Mouse (Mus musculus): Measurements from ENCODE around the gene Coq8a.

The Coq8a gene

DNA sequence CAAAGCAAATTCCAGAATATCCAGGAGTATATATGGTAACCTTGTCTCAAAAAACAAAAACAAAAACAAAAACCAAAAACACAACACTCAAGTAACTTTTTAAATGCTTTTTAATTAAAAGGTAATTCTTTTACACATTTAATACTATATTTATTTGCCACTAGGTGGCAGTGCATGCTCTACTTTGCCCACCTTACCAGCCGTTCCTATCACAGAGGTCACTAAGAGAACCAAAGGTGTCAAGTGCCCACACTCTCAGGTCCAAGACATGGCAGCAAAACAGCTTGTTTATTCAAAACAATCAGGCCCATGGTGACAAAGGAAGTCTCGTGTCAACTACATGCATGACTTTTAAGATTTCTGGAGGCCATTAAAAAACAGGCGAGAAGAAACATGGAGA is 24.2 kb downstream of the Coq8a start:
- no peak for DNase-seq (ENCODE audit: low spot score)

DNA sequence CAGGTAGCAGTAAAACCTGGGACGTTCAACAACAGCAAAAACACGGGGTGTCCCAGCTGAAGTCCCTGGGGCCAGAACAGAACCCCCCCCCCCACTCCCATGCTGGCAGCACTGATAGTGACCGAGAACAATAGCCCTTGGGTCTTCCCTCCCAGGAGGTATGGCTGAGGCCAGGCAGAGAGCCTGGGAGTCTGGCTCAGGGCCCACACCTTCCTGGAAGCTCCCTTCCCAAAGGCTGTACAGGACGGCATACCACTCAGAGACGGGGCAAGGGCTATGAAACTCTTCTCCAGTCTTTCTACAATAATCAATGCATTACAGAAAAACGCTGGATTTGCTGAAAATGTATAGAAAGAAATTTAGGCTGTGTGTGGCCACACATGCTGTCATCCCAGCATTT is 24.7 kb downstream of the Coq8a start:
- no peak for DNase-seq (ENCODE audit: low spot score)

DNA sequence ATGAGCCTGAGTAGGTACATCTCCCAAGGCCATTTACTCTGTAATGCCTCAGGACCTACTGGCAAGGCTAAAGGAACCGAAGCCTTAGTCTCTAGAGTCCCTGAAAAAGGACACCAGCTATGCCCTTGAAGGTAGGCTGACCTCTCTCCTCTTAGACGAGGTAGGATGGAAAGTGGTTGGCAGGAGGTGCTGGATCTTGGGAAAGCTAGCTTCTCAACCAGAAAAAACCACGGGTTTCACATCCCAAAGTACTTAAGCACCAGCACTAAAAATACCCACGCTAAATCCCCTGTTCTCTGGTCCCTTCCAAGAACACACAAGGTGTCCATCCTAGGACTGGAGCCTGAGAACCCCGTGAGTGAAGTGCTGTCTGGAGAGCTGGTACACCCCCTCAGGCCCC is 26.4 kb downstream of the Coq8a start:
- DNase-seq (ENCODE audit: low spot score): no peak

DNA sequence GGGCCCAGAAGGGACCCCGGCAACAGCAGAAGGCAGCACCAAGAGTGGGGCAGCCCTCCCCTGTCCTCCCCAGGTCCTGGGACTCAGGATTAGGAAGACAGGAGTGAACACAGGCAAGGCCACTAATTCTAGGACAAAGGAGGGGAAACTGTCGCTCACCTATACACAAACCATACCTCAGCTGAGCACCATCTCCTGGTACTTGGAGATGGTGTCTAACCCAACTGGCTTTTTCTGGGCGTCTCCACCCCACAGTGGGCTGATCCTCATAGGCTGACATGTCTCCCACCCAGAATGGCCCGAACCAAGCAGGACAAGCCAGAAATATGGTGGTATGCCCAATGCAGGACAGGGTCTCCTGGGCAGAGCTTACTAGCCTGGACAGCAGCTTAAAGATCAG is 26.8 kb downstream of the Coq8a start:
- no peak for DNase-seq (ENCODE audit: low spot score)

DNA sequence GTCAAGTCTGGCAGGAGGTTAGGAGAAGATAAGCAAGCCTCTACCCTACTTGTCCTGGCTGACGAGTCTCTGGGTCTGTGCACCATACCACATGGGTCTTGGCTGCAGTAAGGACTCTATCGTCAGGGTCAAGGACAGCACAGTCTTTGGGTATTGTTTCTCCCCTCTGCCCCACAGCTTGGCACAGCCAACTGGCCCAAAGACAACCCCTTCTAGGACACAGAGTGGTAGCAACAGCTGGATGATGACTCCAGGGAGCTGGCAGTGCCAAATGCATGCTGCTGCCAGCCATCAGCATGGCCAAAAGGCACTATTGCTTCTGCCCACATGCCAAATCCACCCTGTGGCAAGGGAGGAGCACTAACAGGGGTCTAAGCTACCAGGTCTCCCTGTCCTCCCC is 27.5 kb downstream of the Coq8a start:
- no peak for DNase-seq (ENCODE audit: low spot score)

DNA sequence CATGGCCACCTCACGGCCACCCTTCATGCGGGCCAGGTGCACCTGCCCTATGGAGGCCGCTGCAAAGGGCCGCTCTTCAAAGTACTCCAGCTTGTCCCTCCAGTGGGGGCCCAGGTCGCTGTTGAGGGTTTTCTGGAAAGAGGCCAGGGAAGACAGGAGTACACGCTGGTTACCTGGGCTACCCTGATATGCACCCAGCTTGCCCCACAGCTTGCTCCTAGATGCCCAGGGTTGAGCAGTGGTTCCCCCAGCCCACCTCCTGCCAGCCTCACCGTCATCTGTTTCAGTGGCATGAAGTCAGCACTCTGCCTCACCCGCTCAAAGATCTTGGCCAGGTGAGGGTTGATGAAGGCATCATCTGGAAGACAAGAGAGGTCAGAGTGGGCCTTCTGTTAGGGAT is 29.3 kb downstream of the Coq8a start:
- no peak for DNase-seq (ENCODE audit: low spot score)

DNA sequence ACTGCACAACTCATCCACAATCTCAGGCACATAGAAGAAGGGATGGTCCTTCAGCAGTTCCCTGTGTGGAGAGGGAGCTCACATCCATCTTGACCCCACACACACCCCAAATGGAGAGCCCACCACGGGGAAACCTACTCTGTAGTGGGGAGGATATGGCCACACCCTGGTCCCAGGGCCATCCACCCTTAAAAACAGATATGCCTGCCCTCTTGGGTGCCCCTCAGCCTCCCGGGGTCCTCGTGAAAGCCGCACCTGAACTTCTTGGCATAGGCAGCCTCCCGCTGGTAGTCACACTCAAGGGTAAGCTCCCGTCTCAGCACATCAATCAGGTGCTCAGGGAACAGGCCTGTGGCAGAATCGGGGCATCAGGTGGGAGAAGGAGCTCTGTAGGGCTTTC is 30.2 kb downstream of the Coq8a start:
- no peak for DNase-seq (ENCODE audit: low spot score)

DNA sequence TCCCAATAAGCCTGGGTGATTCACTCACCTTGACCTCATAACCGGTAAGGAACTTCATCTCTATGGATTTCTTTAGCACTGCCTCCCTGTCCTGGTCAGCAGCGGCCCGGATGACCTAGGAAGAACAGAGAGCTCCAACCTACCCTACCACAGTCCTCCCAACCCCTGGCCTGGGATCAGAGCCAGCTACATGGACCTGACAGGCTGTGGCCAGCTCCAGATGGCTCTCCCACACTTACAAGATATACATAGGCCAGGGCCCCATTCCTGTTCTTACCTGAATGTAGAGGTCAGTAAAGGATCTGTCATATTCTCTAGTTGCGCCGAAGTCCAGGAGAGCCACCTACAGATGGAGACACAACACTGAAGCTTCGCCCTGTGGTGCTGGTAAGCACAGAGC is 31.1 kb downstream of the Coq8a start:
- DNase-seq (ENCODE audit: low spot score): no peak

DNA sequence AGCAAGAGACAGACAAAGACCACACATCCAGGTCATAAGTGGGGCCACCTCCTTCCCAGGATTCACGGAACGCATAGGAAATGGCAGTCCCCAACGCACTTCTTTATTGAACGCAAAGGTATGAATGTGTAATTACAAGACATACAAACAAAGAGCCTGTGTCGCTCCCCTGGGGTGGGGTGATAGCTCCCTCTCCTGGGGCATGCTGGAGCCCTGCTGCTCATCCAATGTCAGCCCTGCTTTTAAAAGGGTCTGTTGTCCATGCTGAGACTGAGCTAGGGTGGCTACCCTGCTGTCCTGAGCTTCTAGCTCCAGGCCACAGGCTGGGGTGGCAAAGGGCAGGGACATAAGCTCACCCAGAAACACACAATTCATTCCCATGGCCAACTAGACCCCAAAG is 32.9 kb downstream of the Coq8a start:
- DNase-seq (ENCODE audit: low spot score): no peak

DNA sequence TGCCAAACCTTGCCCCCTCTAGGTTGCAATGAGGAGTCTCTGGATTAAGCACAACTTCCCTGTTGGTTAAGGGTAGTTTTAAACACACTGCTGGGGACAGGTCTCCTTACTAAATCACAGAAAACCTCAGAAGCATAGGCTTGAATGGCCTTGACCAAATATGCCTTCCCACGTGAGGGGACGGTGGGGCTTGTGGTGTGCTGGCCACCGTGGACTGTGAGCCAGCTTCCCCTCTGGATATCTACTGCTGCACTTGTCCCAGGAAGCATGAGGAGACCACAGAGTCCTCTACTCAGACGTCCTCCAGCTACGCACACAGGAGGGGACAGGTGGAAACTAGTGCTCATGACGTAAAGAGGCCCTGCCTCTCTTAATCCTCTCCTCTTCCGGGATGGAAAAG is 36.4 kb downstream of the Coq8a start:
- DNase-seq (ENCODE audit: low spot score): no peak

DNA sequence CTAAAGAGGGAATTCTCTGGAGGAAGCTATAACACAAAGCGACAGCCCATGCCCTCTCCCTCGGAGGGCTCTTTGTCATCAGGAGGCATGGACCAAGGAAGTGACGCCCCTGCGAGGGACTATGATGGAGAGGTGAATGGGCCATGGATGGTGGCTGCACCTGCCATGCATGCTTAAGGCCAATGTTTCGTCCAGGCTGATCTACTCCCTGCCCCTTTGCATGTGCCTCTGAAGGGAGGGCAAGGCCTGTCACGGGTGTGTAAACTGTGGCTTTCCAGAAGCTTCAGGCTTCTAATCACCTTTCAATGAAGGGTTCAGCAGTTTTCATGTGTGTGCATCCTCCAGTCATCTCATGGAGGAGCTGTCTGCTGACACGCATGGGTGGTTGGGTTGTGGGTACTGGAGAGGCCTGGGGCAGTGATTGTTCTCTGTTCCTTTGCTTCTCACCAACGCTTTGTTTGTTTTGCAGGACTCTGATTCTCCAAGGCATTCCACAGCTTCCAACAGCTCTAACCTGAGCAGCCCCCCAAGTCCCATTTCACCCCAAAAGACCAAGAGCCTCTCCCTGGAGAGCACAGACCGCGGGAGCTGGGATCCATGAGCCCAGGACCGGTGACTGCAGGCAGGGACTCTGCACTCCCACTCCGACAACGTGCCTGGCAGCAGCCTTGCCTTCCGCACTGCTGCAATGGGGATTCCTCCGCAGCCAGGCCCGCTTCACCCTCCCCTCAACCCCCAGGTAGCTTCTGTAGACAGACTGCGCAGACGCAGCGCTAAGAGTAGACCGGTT is 37.6 kb downstream of the Coq8a start:
- no peak for DNase-seq (ENCODE audit: low spot score)

DNA sequence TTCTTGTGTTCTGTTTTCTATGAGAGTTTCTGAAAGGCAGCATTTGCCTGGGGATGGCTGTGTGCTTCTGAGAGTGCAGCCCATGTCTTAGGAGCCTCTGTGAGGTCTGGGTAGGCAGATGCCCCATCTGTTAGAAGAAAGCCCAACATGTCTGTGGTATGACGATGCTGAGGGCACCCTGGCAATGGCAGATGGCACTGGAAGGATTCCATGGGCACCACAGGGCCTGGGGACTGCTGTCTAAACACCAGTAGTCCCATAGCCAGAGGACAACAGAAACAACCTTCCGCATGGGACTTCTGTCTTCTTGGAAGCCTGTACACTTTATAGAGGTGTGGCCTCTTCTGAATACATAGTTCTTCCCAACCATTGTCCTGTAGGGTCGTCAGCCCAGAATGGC is 38.2 kb downstream of the Coq8a start:
- no peak for DNase-seq (ENCODE audit: low spot score)

DNA sequence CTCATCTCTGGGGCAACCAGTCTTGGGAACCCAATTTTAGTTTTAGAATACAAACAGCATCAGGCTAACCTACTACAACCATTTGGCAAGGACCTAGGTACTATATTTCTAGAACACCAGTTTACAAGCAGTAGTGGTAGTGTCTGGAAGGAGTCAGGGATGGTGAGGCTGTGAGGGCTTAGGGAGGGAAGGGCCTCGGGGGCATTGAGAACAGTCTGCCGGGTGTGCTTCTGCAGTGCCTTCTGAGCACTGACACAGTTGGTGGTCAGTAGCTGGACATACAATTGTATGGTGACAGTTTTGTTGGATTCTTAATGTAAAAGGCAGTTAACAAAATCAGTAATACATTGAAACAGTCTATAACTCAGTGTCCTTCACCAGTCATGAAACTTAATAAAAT is 38.9 kb downstream of the Coq8a start:
- DNase-seq (ENCODE audit: low spot score): no peak

DNA sequence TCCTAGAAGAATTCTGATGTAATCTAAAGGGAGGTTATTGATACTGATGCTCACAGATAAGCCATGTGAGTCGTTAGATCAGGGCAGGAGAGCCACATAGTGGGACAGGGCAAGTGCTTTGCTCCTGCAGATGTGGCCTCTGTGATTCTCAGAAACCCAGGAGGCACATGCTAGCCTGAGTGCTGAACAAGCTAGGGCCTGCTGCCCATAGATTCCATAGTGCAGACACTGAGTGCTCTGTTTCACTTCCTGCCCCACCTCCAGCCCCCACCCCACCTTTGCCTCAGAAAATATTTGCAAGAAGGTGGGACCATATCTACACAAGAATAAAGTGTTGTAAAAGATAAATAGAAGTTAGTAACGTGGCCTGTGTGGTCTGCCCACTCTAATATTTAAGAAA is 40.8 kb downstream of the Coq8a start:
- DNase-seq (ENCODE audit: low spot score): no peak

DNA sequence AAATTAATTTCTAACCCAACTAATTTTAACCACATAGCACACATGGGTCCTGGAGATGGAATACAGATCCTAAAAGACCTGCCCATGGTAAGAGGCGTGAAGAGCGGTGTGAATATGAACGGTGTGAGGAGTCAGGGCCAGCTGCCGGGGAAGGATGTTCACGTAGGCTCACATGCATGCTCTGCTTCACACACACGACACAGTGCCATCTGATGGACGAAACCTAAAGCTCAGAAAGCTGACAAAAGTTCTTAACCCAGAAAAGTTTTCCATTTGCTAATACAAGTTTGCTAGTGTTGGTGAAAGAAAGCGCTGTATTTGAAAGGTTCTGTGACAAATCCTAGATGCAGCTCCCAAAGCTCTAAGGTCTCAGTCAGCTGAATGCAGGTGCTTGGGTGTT is 48.2 kb downstream of the Coq8a start:
- DNase-seq (ENCODE audit: low spot score): no peak

DNA sequence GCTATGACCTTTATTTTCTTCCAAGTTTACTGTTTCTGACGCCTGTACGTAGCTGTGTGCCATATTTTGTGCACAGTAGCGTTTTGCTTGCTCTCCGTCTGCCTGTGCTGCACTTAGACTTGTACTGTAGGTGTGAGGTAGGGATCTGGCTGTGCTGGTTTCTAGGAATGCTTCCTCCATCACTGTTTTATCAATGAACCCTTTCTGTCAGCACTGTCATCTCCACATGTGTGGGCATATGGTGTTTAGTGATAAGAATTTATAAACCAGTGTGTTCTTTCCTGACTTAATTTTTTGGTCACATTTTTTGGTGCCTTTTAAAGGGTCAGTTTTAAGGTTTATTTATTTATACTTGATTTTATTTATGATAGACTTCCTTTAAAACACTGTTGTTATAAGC is 50.8 kb downstream of the Coq8a start:
- DNase-seq (ENCODE audit: low spot score): no peak

DNA sequence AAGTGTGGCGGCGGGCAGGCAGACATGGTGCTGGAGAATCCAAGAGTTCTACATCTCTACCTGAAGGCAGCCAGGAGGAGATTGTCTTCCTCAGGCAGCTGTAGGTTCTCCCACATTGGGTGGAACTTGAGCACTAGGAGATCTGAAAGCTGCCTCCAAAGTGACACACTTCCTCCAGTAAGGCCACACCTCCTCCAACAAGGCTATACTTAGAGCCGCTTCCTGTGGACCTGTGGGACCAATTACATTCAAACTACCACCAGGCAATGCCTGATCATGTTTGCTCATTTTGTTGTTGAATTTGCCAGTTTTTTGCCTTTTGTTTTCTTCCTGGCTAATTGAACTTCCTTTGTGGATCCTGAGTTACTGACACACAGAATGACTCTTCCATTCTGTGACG is 51.4 kb downstream of the Coq8a start:
- no peak for DNase-seq (ENCODE audit: low spot score)

DNA sequence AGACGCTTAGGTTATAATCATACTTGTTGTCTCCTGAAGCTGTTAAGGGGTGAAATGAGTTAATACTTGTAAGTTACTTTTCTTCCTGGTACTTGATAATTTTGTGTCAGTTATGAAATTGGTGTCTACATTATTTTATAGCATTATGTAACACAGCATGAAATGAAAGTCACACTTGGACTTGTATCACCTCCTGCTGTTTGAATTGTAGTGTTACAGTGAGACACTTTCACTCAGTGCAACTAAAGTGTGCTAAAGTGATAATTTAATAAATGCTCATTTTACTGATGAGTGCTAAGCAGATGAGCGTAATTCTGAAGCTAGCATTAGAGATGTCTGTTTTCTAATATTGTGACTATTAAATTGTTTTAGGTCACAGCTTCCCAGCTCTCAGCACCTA is 58.4 kb downstream of the Coq8a start:
- DNase-seq (ENCODE audit: low spot score): no peak

DNA sequence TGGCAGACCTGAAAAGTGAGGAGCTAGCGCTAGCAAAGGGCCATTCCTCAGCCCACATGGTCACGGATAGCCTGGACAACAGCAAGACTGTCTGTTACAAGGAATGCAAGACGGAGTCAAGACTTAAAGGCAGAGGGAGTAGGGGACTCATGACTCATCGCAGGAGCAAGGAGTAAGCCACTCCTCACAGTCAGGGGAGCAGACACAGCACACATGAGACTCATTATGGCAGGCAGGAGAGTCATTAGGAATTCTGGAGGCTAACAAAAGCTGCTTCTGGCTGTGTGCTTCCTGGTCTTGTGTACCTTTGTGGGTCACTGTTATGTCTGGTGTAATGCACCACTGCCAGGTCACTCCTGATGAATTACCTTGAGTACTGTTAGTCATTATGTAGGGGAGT is 60.2 kb downstream of the Coq8a start:
- DNase-seq (ENCODE audit: low spot score): no peak

DNA sequence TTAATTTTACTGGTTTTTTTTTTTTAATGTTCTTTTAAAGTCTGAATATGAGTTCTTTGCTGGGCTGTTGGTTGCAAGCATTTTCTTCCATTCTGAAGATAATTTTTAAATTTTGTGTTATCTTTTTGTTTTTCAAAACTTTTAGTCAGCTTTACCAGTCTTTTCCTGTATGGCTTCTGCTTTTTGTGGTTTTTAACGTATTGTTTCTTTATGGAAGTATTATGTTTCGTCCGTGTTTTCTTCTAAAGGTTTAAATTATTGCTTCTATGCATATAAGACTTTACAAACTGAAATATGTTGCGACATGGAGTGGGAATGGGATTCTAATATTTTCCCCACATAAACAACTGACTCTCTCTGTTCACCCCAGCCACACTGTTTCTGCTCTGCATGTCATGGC is 67.2 kb downstream of the Coq8a start:
- no peak for DNase-seq (ENCODE audit: low spot score)

DNA sequence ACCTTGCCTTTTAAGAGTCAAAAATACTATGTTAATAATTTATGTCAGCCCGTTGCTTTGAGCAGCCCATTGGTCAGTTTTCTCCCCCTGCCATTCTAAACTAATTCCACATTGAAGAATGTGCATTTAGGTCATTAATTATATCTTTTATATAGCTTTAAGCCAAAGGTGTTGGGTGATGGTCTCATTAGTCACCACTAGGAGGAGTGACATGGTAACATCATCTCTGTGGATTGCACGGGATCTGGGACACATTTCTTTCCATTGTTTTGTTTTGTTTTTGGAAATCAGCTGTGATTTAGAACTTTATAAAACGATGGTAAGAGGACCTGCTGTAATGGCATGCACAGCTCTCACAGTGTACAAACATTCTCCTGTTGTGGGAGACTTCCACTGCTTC is 68.0 kb downstream of the Coq8a start:
- DNase-seq (ENCODE audit: low spot score): no peak

DNA sequence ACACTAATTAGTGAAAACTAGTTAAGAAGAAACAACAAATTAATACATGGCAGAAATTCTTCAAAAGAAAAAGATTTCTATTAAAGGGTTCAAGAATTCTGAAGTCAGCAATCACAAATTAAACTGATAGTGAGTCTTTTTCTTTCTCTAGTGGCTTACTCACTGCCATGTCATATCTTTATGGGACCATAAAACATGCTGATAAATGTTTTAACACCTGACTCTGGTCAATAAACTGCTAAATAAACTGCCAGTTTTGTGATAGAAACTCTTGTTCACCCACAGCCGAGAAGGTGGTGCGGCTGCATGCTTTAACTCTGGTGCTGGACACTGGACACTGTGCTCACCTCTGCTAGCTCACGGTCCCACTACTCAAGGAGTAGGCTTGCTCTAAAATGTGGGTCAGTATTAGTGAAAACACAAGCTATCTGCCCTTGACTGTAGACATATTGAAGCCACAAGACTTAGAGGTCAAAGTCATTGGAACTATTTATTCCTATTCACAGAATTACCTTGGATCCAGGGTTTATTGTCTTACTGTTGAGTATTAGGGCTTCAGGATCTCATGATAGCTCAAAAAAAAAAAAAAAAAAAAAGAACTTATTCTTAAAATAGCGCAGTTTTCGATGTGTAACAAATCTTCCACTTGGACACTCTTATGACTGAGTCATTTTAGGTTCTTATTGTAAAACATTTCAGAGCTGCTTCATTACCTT is 71.2 kb downstream of the Coq8a start:
- no peak for DNase-seq (ENCODE audit: low spot score)

DNA sequence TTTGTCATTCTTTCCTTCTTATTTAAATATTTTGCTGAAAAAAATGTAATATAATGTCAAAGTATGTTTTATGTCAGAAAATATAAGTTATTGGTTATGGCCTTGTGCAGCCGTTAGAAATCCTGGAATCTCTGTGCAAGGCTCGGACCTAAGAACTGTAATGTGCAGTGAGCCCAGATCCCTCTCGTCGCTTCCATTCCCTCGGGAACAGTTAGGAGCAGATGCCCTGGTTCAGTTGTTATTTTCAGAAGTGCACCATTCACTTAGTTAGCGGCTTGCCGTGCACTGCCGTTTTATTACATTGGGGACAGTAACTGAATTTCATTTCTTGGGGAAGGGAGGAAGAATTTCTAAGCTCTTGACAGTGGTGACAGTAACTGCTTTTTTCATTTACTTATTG is 81.2 kb downstream of the Coq8a start:
- DNase-seq (ENCODE audit: low spot score): no peak

DNA sequence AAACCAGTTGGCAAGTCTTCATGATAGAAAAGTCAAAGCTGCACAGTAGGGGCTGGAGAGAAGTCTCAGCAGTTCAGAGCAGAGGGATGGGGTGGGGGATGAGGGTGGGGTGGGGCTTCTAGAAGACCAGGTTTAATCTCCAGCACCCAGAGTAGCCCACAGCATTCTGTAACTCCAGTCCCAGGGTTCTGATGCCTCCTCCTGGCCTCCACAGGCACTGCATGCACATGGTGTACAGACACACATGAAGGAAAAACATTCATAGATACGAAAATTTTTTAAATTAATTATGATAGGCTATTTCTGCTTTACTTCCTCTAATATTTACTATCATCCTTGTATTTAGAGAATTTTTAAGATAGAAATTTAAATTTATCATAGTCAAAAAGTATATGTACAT is 82.9 kb downstream of the Coq8a start:
- DNase-seq (ENCODE audit: low spot score): no peak

All from yolk sac, embryonic 10.5 days (tissue).